Mouse (Mus musculus): ENCODE data around the gene Klf7.

Klf7 gene

DNA sequence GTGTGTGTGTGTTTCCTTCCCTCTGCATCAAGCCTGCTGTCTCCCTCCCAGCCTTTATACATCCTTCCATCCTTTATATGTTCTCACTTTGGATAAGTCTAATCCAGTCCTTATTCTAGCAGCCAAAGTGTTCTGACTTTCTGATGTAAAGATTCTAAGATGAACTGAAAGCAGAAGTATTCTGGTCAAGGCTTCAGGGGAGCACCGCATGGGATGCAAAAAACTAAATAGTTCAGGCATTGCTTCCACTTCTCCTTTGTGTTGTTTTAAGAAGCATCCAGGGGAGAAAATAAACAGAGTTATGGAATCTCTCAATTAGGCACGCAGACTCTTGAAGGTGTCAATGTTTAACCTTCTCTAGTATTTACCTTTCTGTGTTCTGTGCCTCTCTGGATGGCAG is 141.3 kb downstream of the Klf7 start:
- DNase-seq (ENCODE audit: low spot score in 2 of 2): no peak
